Mouse (Mus musculus): ENCODE results near the gene Casp7. TPM values are rescaled to one million over a fixed set of nuclear protein-coding genes. Genes with fewer than 3 reads are reported as not detected.

Gene Casp7
- polyA plus RNA-seq, 1 experiment from 2014 or later = 10.6 TPM

GRCm38 (mm10) chr19:56484630-56485375 is 87.9 kb downstream of the Casp7 start:
- Histone ChIP-seq H3K4me1 (ENCODE audit: control insufficient read depth, low read depth, low read length) (peaks cover 4% of the 10 kb centered on the region), H3K4me3 (ENCODE audit: low read depth, low read length) (no peak overlapping the region), H3K27ac (ENCODE audit: low read length) (no peak overlapping the region), H3K27me3 (ENCODE audit: control insufficient read depth, insufficient read depth, low read depth, low read length) (no peaks in the 10 kb centered on the region), H3K9me3 (replicated peaks; ENCODE audit: control insufficient read depth, low read length) (no peaks in the 10 kb centered on the region), H3K36me3 (ENCODE audit: control insufficient read depth, insufficient read depth) (no peaks in the 10 kb centered on the region), H3K4me2 (ENCODE audit: low read depth, low read length) (no peak overlapping the region), H3K9ac (ENCODE audit: low read depth, low read length) (no peak overlapping the region)
- 74% methylated on average over 13 of the region's 13 CpGs for WGBS (ENCODE audit: insufficient replicate concordance)
- ATAC-seq (ENCODE audit: low read depth) = no peak

GRCm38 (mm10) chr19:56485376-56486271 is 88.7 kb downstream of the Casp7 start:
- peak; percentile 62 for ATAC-seq (ENCODE audit: low read depth)
- no peaks in the 10 kb centered on the region for H3K9me3 ChIP-seq (replicated peaks; ENCODE audit: control insufficient read depth, low read length)
- no peaks in the 10 kb centered on the region for H3K36me3 ChIP-seq (ENCODE audit: control insufficient read depth, insufficient read depth)
- 49% methylated on average over 13 of the region's 13 CpGs for WGBS (ENCODE audit: insufficient replicate concordance)
- no peak overlapping the region for H3K4me2 ChIP-seq (ENCODE audit: low read depth, low read length)
- H3K27me3 ChIP-seq (ENCODE audit: control insufficient read depth, insufficient read depth, low read depth, low read length) = no peaks in the 10 kb centered on the region
- H3K4me3 ChIP-seq (ENCODE audit: low read depth, low read length) = no peak overlapping the region
- H3K4me1 ChIP-seq (ENCODE audit: control insufficient read depth, low read depth, low read length) = peaks cover 4% of the 10 kb centered on the region
- no peak overlapping the region for H3K27ac ChIP-seq (ENCODE audit: low read length)
- H3K9ac ChIP-seq (ENCODE audit: low read depth, low read length) = no peak overlapping the region

- H3K27me3 ChIP-seq (ENCODE audit: control insufficient read depth, insufficient read depth, low read depth, low read length) = no peaks in the 10 kb centered on the region
- no peak overlapping the region for H3K9ac ChIP-seq (ENCODE audit: low read depth, low read length)
- H3K4me3 ChIP-seq (ENCODE audit: low read depth, low read length) = no peak overlapping the region
- no peak overlapping the region for H3K27ac ChIP-seq (ENCODE audit: low read length)
- ATAC-seq (ENCODE audit: low read depth) = no peak
- H3K4me2 ChIP-seq (ENCODE audit: low read depth, low read length) = no peak overlapping the region
- 58% methylated on average over 7 of the region's 7 CpGs for WGBS (ENCODE audit: insufficient replicate concordance)
- no peaks in the 10 kb centered on the region for H3K36me3 ChIP-seq (ENCODE audit: control insufficient read depth, insufficient read depth)
- no peaks in the 10 kb centered on the region for H3K9me3 ChIP-seq (replicated peaks; ENCODE audit: control insufficient read depth, low read length)
- peaks cover 4% of the 10 kb centered on the region for H3K4me1 ChIP-seq (ENCODE audit: control insufficient read depth, low read depth, low read length)
These were observed 90.0 kb downstream of the Casp7 start for GRCm38 (mm10) chr19:56486926-56487325.

GRCm38 (mm10) chr19:56487339-56487738 is 90.4 kb downstream of the Casp7 start:
- Histone ChIP-seq H3K27ac (ENCODE audit: low read length) (no peak overlapping the region), H3K36me3 (ENCODE audit: control insufficient read depth, insufficient read depth) (no peaks in the 10 kb centered on the region), H3K9ac (ENCODE audit: low read depth, low read length) (no peak overlapping the region), H3K27me3 (ENCODE audit: control insufficient read depth, insufficient read depth, low read depth, low read length) (no peaks in the 10 kb centered on the region), H3K9me3 (replicated peaks; ENCODE audit: control insufficient read depth, low read length) (no peaks in the 10 kb centered on the region), H3K4me1 (ENCODE audit: control insufficient read depth, low read depth, low read length) (peaks cover 4% of the 10 kb centered on the region), H3K4me2 (ENCODE audit: low read depth, low read length) (no peak overlapping the region), H3K4me3 (ENCODE audit: low read depth, low read length) (no peak overlapping the region)
- no peak for ATAC-seq (ENCODE audit: low read depth)
- WGBS (ENCODE audit: insufficient replicate concordance) = 57% methylated on average over 2 of the region's 2 CpGs

GRCm38 (mm10) chr19:56489601-56490000 is 92.7 kb downstream of the Casp7 start:
- no peak for ATAC-seq (ENCODE audit: low read depth)

More at GRCm38 (mm10) chr19:56489601-56490000, 92.7 kb downstream of the Casp7 start:
- H3K4me2 ChIP-seq (ENCODE audit: low read depth, low read length) = no peak overlapping the region
- no peak overlapping the region for H3K27ac ChIP-seq (ENCODE audit: low read length)
- no peak overlapping the region for H3K9ac ChIP-seq (ENCODE audit: low read depth, low read length)
- H3K27me3 ChIP-seq (ENCODE audit: control insufficient read depth, insufficient read depth, low read depth, low read length) = no peaks in the 10 kb centered on the region
- no peaks in the 10 kb centered on the region for H3K9me3 ChIP-seq (replicated peaks; ENCODE audit: control insufficient read depth, low read length)
- no peaks in the 10 kb centered on the region for H3K36me3 ChIP-seq (ENCODE audit: control insufficient read depth, insufficient read depth)
- peaks cover 4% of the 10 kb centered on the region for H3K4me1 ChIP-seq (ENCODE audit: control insufficient read depth, low read depth, low read length)
- WGBS (ENCODE audit: insufficient replicate concordance) = 73% methylated on average over 6 of the region's 6 CpGs
- H3K4me3 ChIP-seq (ENCODE audit: low read depth, low read length) = no peak overlapping the region

Other genes starting within 250 kb of the Casp7 start
- 71.3 and 78.4 TPM in 2 replicates for gene Habp2, start 110.0 kb upstream of the Casp7 start, polyA plus RNA-seq (2015; fragmentation: Nextera tagmentation; extraction: Ambion mirVana)
- gene Nrap, start 7.1 kb upstream of the Casp7 start, polyA plus RNA-seq (2015; fragmentation: Nextera tagmentation; extraction: Ambion mirVana) = 0.28 and 0.32 TPM in 2 replicates
- 0.07 TPM in 1 of 2 replicates, not detected in the other for gene Plekhs1, start 64.5 kb downstream of the Casp7 start, polyA plus RNA-seq (2015; fragmentation: Nextera tagmentation; extraction: Ambion mirVana)
- gene Dclre1a, start 151.1 kb downstream of the Casp7 start, polyA plus RNA-seq (2015; fragmentation: Nextera tagmentation; extraction: Ambion mirVana) = 16.1 and 16.9 TPM in 2 replicates
- gene Nhlrc2, start 151.1 kb downstream of the Casp7 start, polyA plus RNA-seq (2015; fragmentation: Nextera tagmentation; extraction: Ambion mirVana) = 7.2 and 7.8 TPM in 2 replicates

Measured in liver, embryonic 16.5 days (tissue).